Mouse (Mus musculus) E14TG2a.4 (cell line): ENCODE measurements around the gene Pou2f1.

Experiments used
- CTCF ChIP-seq: conservative IDR thresholded peaks from 2 replicates; pipeline ENCODE4 v1.5.1; 2014; ENCODE audit warnings: low read length
- NANOG ChIP-seq: IDR thresholded peaks from 2 replicates; pipeline ENCODE4 v1.6.1; 2014; ENCODE audit warnings: borderline replicate concordance, low read length, mixed read lengths
- POU5F1 ChIP-seq: IDR thresholded peaks from 2 replicates; pipeline ENCODE4 v1.6.1; 2014; ENCODE audit warnings: low read length, borderline replicate concordance

DNA sequence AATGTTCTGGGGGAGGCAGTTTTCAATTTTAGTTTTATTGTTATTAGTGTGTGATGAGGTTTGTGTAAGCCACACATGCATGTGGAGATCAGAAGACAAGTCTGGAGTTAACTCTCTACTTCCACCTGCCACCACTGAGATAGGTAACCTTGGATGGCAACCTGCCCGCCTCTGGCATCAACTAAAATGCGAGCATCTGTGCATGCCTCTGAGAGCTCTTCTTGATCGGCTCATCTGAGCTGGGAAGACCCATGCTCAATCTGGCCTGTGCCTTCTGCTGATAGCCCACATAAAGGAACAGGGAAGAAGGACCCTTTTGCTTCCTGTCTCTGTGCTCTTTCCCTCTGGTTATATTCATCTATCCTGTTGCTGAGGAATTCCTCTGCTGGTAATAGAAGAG is 93.0 kb downstream of the Pou2f1 start:
- no peak for TF ChIP-seq CTCF
- no peak for TF ChIP-seq POU5F1
- no peak for TF ChIP-seq NANOG
